Mouse (Mus musculus) pancreas, adult 10 weeks (tissue): Measurements from ENCODE around the gene Gamt. TPM values are rescaled to one million over a fixed set of nuclear protein-coding genes. Genes with fewer than 3 reads are reported as not detected.

Experiments used
- polyA plus RNA-seq: library from polyadenylated mRNA; stranded (reverse); fragments of 350-450 nt; fragmentation: Illumina TruSeq; extraction: RNeasy Lipid Tissue Mini Kit (QIAGEN cat#74804); gene quantifications from one replicate; pipeline ENCODE4 v1.2.3, GENCODE M21; 2015; ENCODE audit warnings: low read depth, low replicate concordance; ENCODE audit not compliant: insufficient read depth

The Gamt gene
- 101 TPM for polyA plus RNA-seq

GRCm38 (mm10) chr10:80260642-80261584 is at the start of gene Gamt, which contains the start of gene Dazap1:
TSS of gene Gamt (minus strand) at chr10:80261012.
TSS of gene Dazap1 (plus strand) at chr10:80261486.

GRCm38 (mm10) chr10:80295618-80296425 is 35.0 kb upstream of the Gamt start, which contains the start of gene Apc2:
TSS of gene Apc2 (plus strand) at chr10:80295977.

GRCm38 (mm10) chr10:80292251-80293146 is 31.7 kb upstream of the Gamt start, which contains the start of gene Rps15:
TSS of gene Rps15 (plus strand) at chr10:80292453.

GRCm38 (mm10) chr10:80248971-80249640 is 11.7 kb downstream of the Gamt start, which contains the start of gene Ndufs7:
TSS of gene Ndufs7 (plus strand) at chr10:80249121.

GRCm38 (mm10) chr10:80226416-80227165 is 34.2 kb downstream of the Gamt start, which contains the start of gene Mum1:
TSS of gene Mum1 (plus strand) at chr10:80226434.

Other genes starting within 250 kb of the Gamt start
- gene Arhgap45, start 244.4 kb downstream of the Gamt start, polyA plus RNA-seq: 4.5 TPM
- gene Polr2e, start 221.2 kb downstream of the Gamt start, polyA plus RNA-seq: 33.6 TPM
- 266 TPM for gene Gpx4, start 213.8 kb downstream of the Gamt start, polyA plus RNA-seq
- 6.5 TPM for gene Sbno2, start 155.4 kb downstream of the Gamt start, polyA plus RNA-seq
- 77.4 TPM for gene Stk11, start 145.2 kb downstream of the Gamt start, polyA plus RNA-seq
- gene Atp5d, start 122.4 kb downstream of the Gamt start, polyA plus RNA-seq: 84.2 TPM
- 5.9 TPM for gene Cbarp, start 120.2 kb downstream of the Gamt start, polyA plus RNA-seq
- gene Midn, start 112.7 kb downstream of the Gamt start, polyA plus RNA-seq: 10.8 TPM
- 33.4 TPM for gene Cirbp, start 95.0 kb downstream of the Gamt start, polyA plus RNA-seq
- gene 1600002K03Rik, start 88.1 kb downstream of the Gamt start, polyA plus RNA-seq: 7.2 TPM
- 0.50 TPM for gene Efna2, start 81.5 kb downstream of the Gamt start, polyA plus RNA-seq
- gene Mum1, start 34.6 kb downstream of the Gamt start, polyA plus RNA-seq: 16.2 TPM
- gene Ndufs7, start 11.9 kb downstream of the Gamt start, polyA plus RNA-seq: 67.2 TPM
- 25.5 TPM for gene Dazap1, start 474 bp upstream of the Gamt start, polyA plus RNA-seq
- gene Rps15, start 31.4 kb upstream of the Gamt start, polyA plus RNA-seq: 1,054 TPM
- gene Apc2, start 35.0 kb upstream of the Gamt start, polyA plus RNA-seq: 0.26 TPM
- 7.9 TPM for gene 2310011J03Rik, start 59.5 kb upstream of the Gamt start, polyA plus RNA-seq
- 7.0 TPM for gene Pcsk4, start 68.5 kb upstream of the Gamt start, polyA plus RNA-seq
- gene Reep6, start 68.9 kb upstream of the Gamt start, polyA plus RNA-seq: 6.4 TPM
- gene Adamtsl5, start 87.4 kb upstream of the Gamt start, polyA plus RNA-seq: 5.9 TPM
- 0.61 TPM for gene Plk5, start 95.4 kb upstream of the Gamt start, polyA plus RNA-seq
- gene Mex3d, start 126.6 kb upstream of the Gamt start, polyA plus RNA-seq: 1.3 TPM
- 25.4 TPM for gene Mbd3, start 138.5 kb upstream of the Gamt start, polyA plus RNA-seq
- 156 TPM for gene Uqcr11, start 145.8 kb upstream of the Gamt start, polyA plus RNA-seq
- gene Tcf3, start 172.6 kb upstream of the Gamt start, polyA plus RNA-seq: 9.6 TPM
- not detected for gene Onecut3, start 233.8 kb upstream of the Gamt start, polyA plus RNA-seq